Mouse (Mus musculus) ovary, adult 18-20 months (tissue): ENCODE measurements around the gene Cdsn.
"Not testable (repeated sequence)": the region's sequence is repeated elsewhere in the genome, so short reads cannot be mapped to it uniquely, and the experiment has no call there.

Source experiments
- DNase-seq: peaks from one replicate; pipeline ENCODE4 v3.0.0; 2022; ENCODE audit warnings: low spot score, mixed read lengths

The Cdsn gene

GRCm38 (mm10) chr17:35551881-35552414 lies at the start of gene Cdsn:
Gene Cdsn, plus strand, starts transcription at chr17:35552128.
- no peak for DNase-seq

- DNase-seq: no peak
Observed at GRCm38 (mm10) chr17:35502226-35502625, 49.7 kb upstream of the Cdsn start.

- no peak for DNase-seq
Observed at GRCm38 (mm10) chr17:35502762-35503161, 49.2 kb upstream of the Cdsn start.

DNA sequence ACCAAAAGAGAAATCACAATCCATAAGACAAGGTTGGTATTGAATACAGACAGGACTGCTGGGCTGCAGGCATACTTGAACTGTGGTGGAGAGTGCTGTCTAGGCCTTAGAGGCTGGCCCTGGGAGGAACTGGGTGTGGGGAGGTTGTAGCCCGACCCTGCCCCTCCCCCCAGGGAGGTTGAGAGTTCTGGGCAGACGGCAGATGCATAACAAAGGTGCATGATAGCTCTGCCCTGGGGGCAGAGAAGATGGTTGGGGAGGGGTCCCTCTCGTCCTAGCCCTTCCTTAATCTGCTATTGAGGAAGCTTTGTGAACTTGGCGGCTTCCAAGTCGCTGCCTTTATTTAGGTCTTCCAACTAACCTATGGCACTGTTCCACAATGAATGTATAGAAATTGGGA lies 48.1 kb upstream of the Cdsn start:
- no peak for DNase-seq

- no peak for DNase-seq
Observed at GRCm38 (mm10) chr17:35504628-35505481, 47.1 kb upstream of the Cdsn start.

- no peak for DNase-seq
Observed at GRCm38 (mm10) chr17:35505776-35506175, 46.2 kb upstream of the Cdsn start, which contains the start of gene Pou5f1. Gene Pou5f1, plus strand, starts transcription at chr17:35506018.

DNA sequence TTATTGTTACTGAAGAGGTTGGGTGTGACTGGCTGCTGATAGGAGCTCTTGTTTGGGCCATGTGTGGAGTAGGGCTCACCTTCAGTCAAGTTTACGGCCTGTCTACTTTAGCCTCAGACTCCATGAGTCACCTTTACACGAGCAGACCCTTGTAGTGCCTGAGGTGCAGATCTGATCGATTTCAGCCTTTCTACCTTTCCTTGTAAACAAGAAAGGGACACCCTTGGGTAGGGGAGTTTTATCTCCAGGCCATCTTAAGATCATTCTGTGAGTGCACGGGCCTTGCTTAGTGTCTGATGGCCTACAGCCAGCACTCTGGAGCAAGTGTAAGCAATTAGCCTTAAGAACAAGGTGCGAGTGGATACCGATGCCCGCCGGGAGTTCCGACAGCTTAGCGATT lies 45.0 kb upstream of the Cdsn start:
- DNase-seq: no peak

DNA sequence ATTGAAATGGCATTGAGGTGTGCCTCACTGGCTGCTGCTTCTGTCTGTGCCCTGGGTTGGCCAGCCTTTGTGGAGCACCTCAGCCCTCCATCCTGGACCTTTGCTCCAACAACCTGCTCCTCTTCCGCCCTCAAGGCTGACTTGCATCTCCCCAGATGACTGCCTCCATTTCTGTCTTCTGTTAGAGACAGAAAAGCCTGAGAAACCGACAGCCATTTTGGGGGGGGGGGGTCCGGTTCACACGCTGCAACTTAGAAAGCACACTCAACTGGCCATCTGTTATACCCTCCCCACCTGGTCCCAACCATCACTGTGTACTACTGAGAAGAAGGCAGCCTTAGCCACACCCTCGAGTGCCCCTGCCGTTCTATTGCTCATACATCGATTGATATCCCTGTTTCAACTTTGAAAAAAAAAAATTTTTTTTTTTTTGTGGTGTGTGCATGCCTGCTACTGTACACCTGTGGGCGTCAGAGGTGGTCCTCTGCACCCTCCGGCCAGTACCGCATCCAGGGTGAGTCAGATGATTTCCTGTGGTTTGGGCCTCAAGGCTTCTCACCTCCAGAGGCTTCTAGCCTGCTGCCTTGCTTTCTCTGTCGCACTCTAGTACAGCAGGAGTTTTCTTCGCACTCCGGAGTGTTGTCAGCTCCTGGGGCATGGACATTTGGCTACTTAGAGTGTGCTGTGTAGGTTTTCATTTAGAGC lies 44.2 kb upstream of the Cdsn start:
- DNase-seq: no peak

DNA sequence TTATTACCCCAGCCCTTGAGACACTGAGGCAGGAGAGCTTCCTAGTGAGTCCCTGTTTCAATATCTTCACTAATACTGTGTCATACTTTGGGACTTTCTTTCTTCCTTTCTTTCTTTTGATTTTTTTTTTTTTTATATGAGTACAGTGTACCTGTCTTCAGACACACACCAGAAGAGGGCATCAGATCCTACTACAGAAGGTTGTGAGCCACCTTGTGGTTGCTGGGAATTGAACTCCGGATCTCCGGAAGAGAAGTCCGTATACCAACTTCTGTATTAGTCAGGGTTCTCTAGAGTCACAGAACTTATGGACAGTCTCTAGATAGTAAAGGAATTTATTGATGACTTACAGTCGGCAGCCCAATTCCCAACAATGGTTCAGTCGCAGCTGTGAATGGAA lies 43.6 kb upstream of the Cdsn start:
- not testable (repeated sequence) for DNase-seq

- DNase-seq: no peak
Observed at GRCm38 (mm10) chr17:35509284-35509683, 42.6 kb upstream of the Cdsn start.

DNA sequence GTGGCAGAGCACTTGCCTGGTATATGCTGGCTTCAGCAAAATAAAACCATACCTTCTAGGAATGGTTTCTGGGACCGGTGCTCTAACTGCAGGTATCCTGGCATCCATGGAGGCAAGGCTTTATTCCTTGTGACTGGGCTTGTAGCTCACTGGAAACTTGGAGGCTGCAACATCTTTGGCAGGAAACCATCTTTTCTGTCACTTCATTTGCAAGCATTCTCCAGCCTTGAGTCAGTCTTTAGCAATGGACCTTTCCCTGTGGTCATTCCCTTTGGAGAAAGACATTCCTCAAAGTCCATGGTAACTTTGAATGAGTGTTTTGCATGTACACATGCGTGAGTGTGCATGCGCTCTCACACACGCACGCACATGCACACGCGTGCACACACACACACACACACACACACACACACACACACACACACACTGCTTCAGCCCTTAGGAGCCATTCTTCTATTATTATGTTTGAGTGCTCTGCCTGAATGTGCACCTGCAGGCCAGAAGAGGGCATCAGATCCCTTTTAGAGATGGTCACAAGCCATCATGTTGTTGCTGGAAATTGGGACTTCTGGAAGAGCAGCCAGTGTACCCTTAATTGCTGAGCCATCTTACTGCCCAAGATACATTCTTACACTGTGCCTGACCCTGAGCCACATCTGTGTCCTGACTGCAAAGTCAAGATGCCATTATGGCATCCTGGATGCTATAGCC lies 38.9 kb upstream of the Cdsn start:
- DNase-seq: no peak

- DNase-seq: peak; percentile 29
Observed at GRCm38 (mm10) chr17:35513886-35514285, 38.0 kb upstream of the Cdsn start.

- no peak for DNase-seq
Observed at GRCm38 (mm10) chr17:35514756-35515155, 37.2 kb upstream of the Cdsn start.

DNA sequence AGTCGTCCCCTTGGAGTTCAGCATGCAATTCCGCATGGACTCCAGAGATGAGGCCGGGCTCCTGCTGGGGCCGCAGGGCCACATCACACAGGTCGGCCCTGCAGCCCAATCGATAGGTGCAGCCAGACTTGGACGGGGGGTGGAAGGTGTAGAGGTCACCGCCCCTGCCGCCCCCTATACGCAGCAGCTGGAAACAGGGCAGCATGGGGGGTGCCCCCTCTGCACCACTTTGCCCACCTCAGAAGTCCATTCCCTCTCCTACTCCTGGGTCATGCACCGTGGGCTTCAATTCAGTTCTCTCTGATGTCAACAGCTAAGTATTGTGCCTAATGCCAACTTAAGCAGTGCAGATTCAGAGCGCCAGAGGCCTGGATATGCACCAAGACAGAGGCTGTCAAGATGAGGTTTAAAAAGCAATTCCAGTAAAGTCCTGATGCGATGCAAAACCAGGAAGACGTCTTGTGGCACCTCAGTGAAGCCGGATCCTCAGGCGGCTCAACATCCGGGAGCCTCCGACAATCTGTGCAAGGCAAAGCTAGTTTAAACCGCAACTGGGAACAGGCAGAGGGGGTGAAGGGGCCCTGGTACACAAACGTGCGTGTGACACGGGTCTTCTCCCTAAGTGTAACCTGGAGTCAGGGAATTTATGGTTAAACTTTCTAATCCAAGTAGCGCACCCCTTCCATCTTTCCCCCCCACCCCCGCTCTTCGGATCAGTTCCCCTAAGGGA lies 35.9 kb upstream of the Cdsn start:
- no peak for DNase-seq

DNA sequence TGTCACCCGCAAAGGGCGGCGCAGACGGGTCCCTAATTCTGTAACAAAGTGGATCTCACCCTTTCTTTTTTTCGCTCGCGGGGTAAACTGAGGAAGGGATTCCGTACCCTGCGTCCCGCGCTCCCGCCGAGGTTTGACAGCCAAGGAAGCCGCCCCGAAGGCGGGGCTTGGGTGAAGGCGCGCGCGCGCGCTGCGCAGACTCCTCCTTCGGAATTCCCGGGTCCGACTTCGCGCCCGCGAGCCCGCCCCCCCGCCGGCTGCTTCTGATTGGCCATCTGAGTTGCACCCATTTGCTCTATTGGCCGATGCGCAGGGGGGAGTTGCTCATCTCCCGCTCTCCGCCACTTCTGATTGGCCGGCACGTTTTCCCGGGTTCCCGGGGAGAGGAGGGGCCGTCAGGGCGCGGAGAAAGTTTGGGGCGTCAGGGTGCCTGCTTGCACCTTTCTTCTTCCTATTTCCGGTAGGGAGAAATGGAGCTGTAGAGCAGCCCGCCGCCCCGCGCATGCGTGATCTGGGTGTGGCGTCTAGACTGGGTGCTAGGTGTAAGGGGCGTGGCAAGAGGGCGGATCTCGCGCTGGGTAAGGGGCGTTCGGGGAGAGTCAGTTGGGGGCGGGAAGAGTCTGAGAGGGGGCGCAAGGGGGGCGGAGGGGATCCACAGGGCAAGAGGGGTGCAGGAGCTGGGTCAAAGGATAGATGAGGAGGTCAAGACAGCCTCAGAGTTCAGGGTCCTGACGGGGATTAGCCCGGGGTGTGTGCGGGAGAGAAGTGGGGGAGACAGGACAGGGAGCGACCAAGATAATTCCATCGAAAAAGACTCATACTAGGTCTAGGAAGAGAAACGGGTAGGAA lies 35.1 kb upstream of the Cdsn start, which contains the start of the genes Tcf19 and Cchcr1:
Tcf19 (minus strand) TSS at position 173 of the 849 bp plus-strand sequence.
Cchcr1 (plus strand) TSS at position 449 of the 849 bp plus-strand sequence.
- DNase-seq: peak; percentile 99

- DNase-seq: no peak
Observed at GRCm38 (mm10) chr17:35517526-35517925, 34.4 kb upstream of the Cdsn start.

DNA sequence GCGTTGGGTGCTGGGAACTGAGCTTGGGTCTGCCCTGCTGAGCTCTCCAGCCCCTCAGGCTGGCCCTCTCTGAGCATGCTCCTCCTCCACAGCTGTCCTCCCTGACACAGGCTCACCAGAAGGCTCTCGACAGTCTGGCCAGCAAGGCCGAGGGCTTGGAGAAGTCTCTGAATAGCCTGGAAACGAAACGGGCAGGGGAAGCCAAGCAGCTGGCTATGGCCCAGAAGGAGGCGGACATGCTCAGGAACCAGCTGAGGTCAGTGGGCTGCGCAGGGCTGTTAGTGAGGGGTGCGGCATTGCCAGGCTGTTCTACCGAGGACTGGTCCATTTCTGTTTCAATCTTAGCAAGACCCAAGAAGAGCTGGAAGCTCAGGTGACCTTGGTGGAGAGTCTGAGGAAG lies 27.6 kb upstream of the Cdsn start:
- no peak for DNase-seq

- no peak for DNase-seq
Observed at GRCm38 (mm10) chr17:35526644-35527043, 25.3 kb upstream of the Cdsn start.

GRCm38 (mm10) chr17:35532360-35532759 lies 19.6 kb upstream of the Cdsn start:
- no peak for DNase-seq

DNA sequence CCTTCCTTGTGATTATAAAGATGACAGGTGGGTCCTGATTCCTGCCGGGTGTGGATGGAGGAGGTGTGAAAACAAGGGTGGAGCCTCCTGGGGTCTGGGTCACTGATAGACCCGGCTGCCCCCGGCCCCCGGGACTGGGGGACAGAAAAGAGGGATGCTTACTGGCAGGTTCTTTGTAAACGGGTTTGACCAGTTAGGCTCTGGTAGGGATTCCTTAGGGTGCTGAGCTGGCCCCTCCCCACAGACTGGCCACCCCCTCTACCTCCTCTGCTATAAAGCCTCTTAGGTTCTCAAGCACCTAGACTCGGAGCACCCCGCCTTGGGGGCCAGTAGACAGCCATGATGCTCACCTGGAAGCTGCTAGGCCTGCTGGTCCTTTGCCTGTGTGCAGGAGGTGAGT lies 19.0 kb upstream of the Cdsn start, which contains the start of gene Psors1c2:
Psors1c2 (plus strand) TSS at position 301 of the 400 bp plus-strand sequence.
- DNase-seq: no peak
